Mouse (Mus musculus) limb, embryonic 15.5 days (tissue): ENCODE measurements at regions not wholly inside any gene's neighbourhood (a gene's known extent, or its start where the extent isn't known, plus 50 kb on each side); places are given as distances from the start of the nearest gene placed in this dataset.

ENCODE experiments used
- ATAC-seq: fragments of 200-750 bp; cut with Nextera tagmentation; 2 replicates; pipeline ENCODE4 v1.8.0; 2017; ENCODE audit warnings: low read depth, moderate TSS enrichment; ENCODE audit not compliant: insufficient number of reproducible peaks, low FRiP score, low TSS enrichment
- H3K27ac ChIP-seq: fragments of 300-500 bp; sonication (generic); 2 replicates; pipeline ENCODE4 v1.5.1; 2015; ENCODE audit warnings: moderate library complexity, mild to moderate bottlenecking, inconsistent platforms
- H3K27me3 ChIP-seq: fragments of 300-500 bp; sonication (generic); 2 replicates; pipeline ENCODE4 v1.6.1; 2015; ENCODE audit warnings: inconsistent platforms
- H3K36me3 ChIP-seq: fragments of 300-500 bp; sonication (generic); 2 replicates; pipeline ENCODE4 v1.6.1; 2015; ENCODE audit warnings: inconsistent platforms
- H3K4me1 ChIP-seq: fragments of 300-500 bp; sonication (generic); 2 replicates; pipeline ENCODE4 v1.6.1; 2015; ENCODE audit warnings: inconsistent platforms
- H3K4me2 ChIP-seq: fragments of 300-500 bp; sonication (generic); 2 replicates; pipeline ENCODE4 v1.6.1; 2015; ENCODE audit warnings: mild to moderate bottlenecking, inconsistent platforms
- H3K4me3 ChIP-seq: fragments of 300-500 bp; sonication (generic); 2 replicates; pipeline ENCODE4 v1.5.1; 2015; ENCODE audit warnings: mild to moderate bottlenecking, inconsistent platforms
- H3K9ac ChIP-seq: fragments of 300-500 bp; sonication (generic); 2 replicates; pipeline ENCODE4 v1.6.1; 2015; ENCODE audit warnings: inconsistent platforms
- H3K9me3 ChIP-seq: fragments of 300-500 bp; sonication (generic); 2 replicates; pipeline ENCODE4 v1.6.1; 2016; ENCODE audit warnings: inconsistent platforms
- WGBS: fragments of 180-500 bp; shearing (Covaris S2); methylation state at CpG from one replicate; pipeline ENCODE4 v1.1.7; 2015; 5-methylcytosine and 5-hydroxymethylcytosine counted together

- H3K4me1 ChIP-seq: peaks cover 8% of the 10 kb centered on the region
- ATAC-seq: no peak
- H3K27me3 ChIP-seq: no peaks in the 10 kb centered on the region
- no peaks in the 10 kb centered on the region for H3K9me3 ChIP-seq
- H3K27ac ChIP-seq: no peak overlapping the region
- no peaks in the 10 kb centered on the region for H3K36me3 ChIP-seq
- no peak overlapping the region for H3K4me3 ChIP-seq
- 88% methylated on average over 6 of the region's 6 CpGs for WGBS
- no peak overlapping the region for H3K4me2 ChIP-seq
- H3K9ac ChIP-seq: no peak overlapping the region
Measured at GRCm38 (mm10) chr10:68894121-68894520, 170.7 kb downstream of the Tmem26 start.

GRCm38 (mm10) chr10:68897524-68897923, 174.1 kb downstream of the Tmem26 start:
- H3K4me3 ChIP-seq: no peak overlapping the region
- WGBS: 31% methylated on average over 3 of the region's 3 CpGs
- peaks cover 8% of the 10 kb centered on the region for H3K4me1 ChIP-seq
- no peaks in the 10 kb centered on the region for H3K9me3 ChIP-seq
- ATAC-seq: peak; percentile 76; the same call in 1 of the 2 replicates
- no peaks in the 10 kb centered on the region for H3K27me3 ChIP-seq
- H3K4me2 ChIP-seq: no peak overlapping the region
- H3K27ac ChIP-seq: no peak overlapping the region
- no peak overlapping the region for H3K9ac ChIP-seq
- no peaks in the 10 kb centered on the region for H3K36me3 ChIP-seq

GRCm38 (mm10) chr10:68901168-68901567, 177.7 kb downstream of the Tmem26 start:
- Histone ChIP-seq H3K36me3 (no peaks in the 10 kb centered on the region), H3K9ac (no peak overlapping the region), H3K27ac (no peak overlapping the region), H3K4me2 (no peak overlapping the region), H3K27me3 (no peaks in the 10 kb centered on the region), H3K4me3 (no peak overlapping the region), H3K4me1 (peaks cover 8% of the 10 kb centered on the region), H3K9me3 (no peaks in the 10 kb centered on the region)
- no peak for ATAC-seq
- WGBS: 76% methylated on average over 4 of the region's 4 CpGs

GRCm38 (mm10) chr10:68902670-68903069, 179.2 kb downstream of the Tmem26 start:
- Histone ChIP-seq H3K4me3 (no peak overlapping the region), H3K4me2 (no peak overlapping the region), H3K27ac (no peak overlapping the region), H3K9me3 (no peaks in the 10 kb centered on the region), H3K9ac (no peak overlapping the region), H3K36me3 (no peaks in the 10 kb centered on the region), H3K4me1 (peaks cover 5% of the 10 kb centered on the region; the same call in 1 of the 2 replicates), H3K27me3 (no peaks in the 10 kb centered on the region)
- WGBS: 14% methylated on average over 3 of the region's 3 CpGs
- no peak for ATAC-seq

- no peaks in the 10 kb centered on the region for H3K9me3 ChIP-seq
- no peak overlapping the region for H3K4me3 ChIP-seq
- no peak for ATAC-seq
- H3K27ac ChIP-seq: no peak overlapping the region
- H3K27me3 ChIP-seq: no peaks in the 10 kb centered on the region
- H3K36me3 ChIP-seq: no peaks in the 10 kb centered on the region
- WGBS: 91% methylated on average over 10 of the region's 10 CpGs
- peaks cover 5% of the 10 kb centered on the region; the same call in 1 of the 2 replicates for H3K4me1 ChIP-seq
- no peak overlapping the region for H3K9ac ChIP-seq
- no peak overlapping the region for H3K4me2 ChIP-seq
Measured at GRCm38 (mm10) chr10:68904337-68904736, 180.9 kb downstream of the Tmem26 start.

- H3K27me3 ChIP-seq: no peaks in the 10 kb centered on the region
- H3K27ac ChIP-seq: no peak overlapping the region
- H3K9me3 ChIP-seq: no peaks in the 10 kb centered on the region
- no peak overlapping the region for H3K4me2 ChIP-seq
- H3K9ac ChIP-seq: no peak overlapping the region
- WGBS: 21% methylated on average over 5 of the region's 5 CpGs
- no peak overlapping the region for H3K4me3 ChIP-seq
- ATAC-seq: no peak
- no peaks in the 10 kb centered on the region for H3K4me1 ChIP-seq
- H3K36me3 ChIP-seq: no peaks in the 10 kb centered on the region
Measured at GRCm38 (mm10) chr10:68908236-68908635, 184.8 kb downstream of the Tmem26 start.

GRCm38 (mm10) chr10:68909018-68909417, 185.6 kb downstream of the Tmem26 start:
- no peaks in the 10 kb centered on the region for H3K36me3 ChIP-seq
- no peak overlapping the region for H3K4me2 ChIP-seq
- no peaks in the 10 kb centered on the region for H3K9me3 ChIP-seq
- no peaks in the 10 kb centered on the region for H3K4me1 ChIP-seq
- ATAC-seq: no peak
- WGBS: 71% methylated on average over 10 of the region's 10 CpGs
- no peak overlapping the region for H3K4me3 ChIP-seq
- no peak overlapping the region for H3K27ac ChIP-seq
- H3K9ac ChIP-seq: no peak overlapping the region
- H3K27me3 ChIP-seq: no peaks in the 10 kb centered on the region

- Histone ChIP-seq H3K9me3 (no peaks in the 10 kb centered on the region), H3K4me2 (no peak overlapping the region), H3K4me3 (no peak overlapping the region), H3K9ac (no peak overlapping the region), H3K27ac (no peak overlapping the region), H3K4me1 (no peaks in the 10 kb centered on the region), H3K27me3 (no peaks in the 10 kb centered on the region), H3K36me3 (no peaks in the 10 kb centered on the region)
- WGBS: 68% methylated on average over 7 of the region's 7 CpGs
- no peak for ATAC-seq
Measured at GRCm38 (mm10) chr10:68916147-68916546, 192.7 kb downstream of the Tmem26 start.

GRCm38 (mm10) chr10:68935843-68936242, 212.4 kb downstream of the Tmem26 start:
- no peak overlapping the region for H3K27ac ChIP-seq
- H3K36me3 ChIP-seq: no peaks in the 10 kb centered on the region
- ATAC-seq: no peak
- H3K27me3 ChIP-seq: peaks cover 3% of the 10 kb centered on the region; the same call in 1 of the 2 replicates
- 29% methylated on average over 5 of the region's 5 CpGs for WGBS
- no peak overlapping the region for H3K4me2 ChIP-seq
- no peak overlapping the region for H3K9ac ChIP-seq
- peaks cover 9% of the 10 kb centered on the region for H3K4me1 ChIP-seq
- no peak overlapping the region for H3K4me3 ChIP-seq
- no peaks in the 10 kb centered on the region for H3K9me3 ChIP-seq

- ATAC-seq: no peak
- whole genome bisulfite sequencing: 75% methylated on average over 6 of the region's 6 CpGs
- no peaks in the 10 kb centered on the region for H3K4me1 ChIP-seq
Measured at GRCm38 (mm10) chr10:68943239-68943638, 208.0 kb upstream of the Rhobtb1 start.

GRCm38 (mm10) chr10:68956539-68956938, 194.7 kb upstream of the Rhobtb1 start:
- WGBS: 61% methylated on average over 7 of the region's 7 CpGs
- Histone ChIP-seq H3K4me3 (no peak overlapping the region), H3K4me1 (no peaks in the 10 kb centered on the region), H3K9me3 (no peaks in the 10 kb centered on the region), H3K36me3 (no peaks in the 10 kb centered on the region), H3K27me3 (no peaks in the 10 kb centered on the region), H3K9ac (no peak overlapping the region), H3K27ac (no peak overlapping the region), H3K4me2 (no peak overlapping the region)
- no peak for ATAC-seq

More at GRCm38 (mm10) chr10:68943239-68943638, 208.0 kb upstream of the Rhobtb1 start:
- H3K9ac ChIP-seq: no peak overlapping the region
- H3K9me3 ChIP-seq: no peaks in the 10 kb centered on the region
- no peak overlapping the region for H3K4me2 ChIP-seq
- no peak overlapping the region for H3K27ac ChIP-seq
- no peaks in the 10 kb centered on the region for H3K36me3 ChIP-seq
- H3K27me3 ChIP-seq: no peaks in the 10 kb centered on the region
- no peak overlapping the region for H3K4me3 ChIP-seq

- no peaks in the 10 kb centered on the region for H3K36me3 ChIP-seq
- no peaks in the 10 kb centered on the region for H3K27me3 ChIP-seq
- 89% methylated on average over 1 of the region's 1 CpGs for WGBS
- H3K4me1 ChIP-seq: no peaks in the 10 kb centered on the region
- H3K27ac ChIP-seq: no peak overlapping the region
- no peak overlapping the region for H3K4me2 ChIP-seq
- H3K9me3 ChIP-seq: no peaks in the 10 kb centered on the region
- no peak for ATAC-seq
- H3K4me3 ChIP-seq: no peak overlapping the region
- H3K9ac ChIP-seq: no peak overlapping the region
Measured at GRCm38 (mm10) chr10:68961376-68961775, 189.9 kb upstream of the Rhobtb1 start.

- no peak overlapping the region for H3K4me3 ChIP-seq
- no peaks in the 10 kb centered on the region for H3K9me3 ChIP-seq
- H3K4me2 ChIP-seq: no peak overlapping the region
- ATAC-seq: no peak
- WGBS: 59% methylated on average over 8 of the region's 8 CpGs
- H3K4me1 ChIP-seq: no peaks in the 10 kb centered on the region
- no peaks in the 10 kb centered on the region for H3K36me3 ChIP-seq
- no peak overlapping the region for H3K27ac ChIP-seq
- no peaks in the 10 kb centered on the region for H3K27me3 ChIP-seq
- H3K9ac ChIP-seq: no peak overlapping the region
Measured at GRCm38 (mm10) chr10:68963090-68963489, 188.1 kb upstream of the Rhobtb1 start.
